Mouse (Mus musculus): ENCODE data around the gene Peak1. TPM values are rescaled to one million over a fixed set of nuclear protein-coding genes. Genes with fewer than 3 reads are reported as not detected.
"Not testable (repeated sequence)": the region's sequence is repeated elsewhere in the genome, so short reads cannot be mapped to it uniquely, and the experiment has no call there.

The Peak1 gene
- total RNA-seq (2021) = 10 to 100 TPM; 10.8 to 18.2 TPM
- long read RNA-seq, experiment 1, full-length matches to known transcripts = 2 of 7 reads
- long read RNA-seq, experiment 1, partial matches to known transcripts = 0 of 7 reads
- long read RNA-seq, experiment 1, other reads (novel, unspliced or antisense) = 5 of 7 reads
- long read RNA-seq, experiment 2 = 0 reads

DNA sequence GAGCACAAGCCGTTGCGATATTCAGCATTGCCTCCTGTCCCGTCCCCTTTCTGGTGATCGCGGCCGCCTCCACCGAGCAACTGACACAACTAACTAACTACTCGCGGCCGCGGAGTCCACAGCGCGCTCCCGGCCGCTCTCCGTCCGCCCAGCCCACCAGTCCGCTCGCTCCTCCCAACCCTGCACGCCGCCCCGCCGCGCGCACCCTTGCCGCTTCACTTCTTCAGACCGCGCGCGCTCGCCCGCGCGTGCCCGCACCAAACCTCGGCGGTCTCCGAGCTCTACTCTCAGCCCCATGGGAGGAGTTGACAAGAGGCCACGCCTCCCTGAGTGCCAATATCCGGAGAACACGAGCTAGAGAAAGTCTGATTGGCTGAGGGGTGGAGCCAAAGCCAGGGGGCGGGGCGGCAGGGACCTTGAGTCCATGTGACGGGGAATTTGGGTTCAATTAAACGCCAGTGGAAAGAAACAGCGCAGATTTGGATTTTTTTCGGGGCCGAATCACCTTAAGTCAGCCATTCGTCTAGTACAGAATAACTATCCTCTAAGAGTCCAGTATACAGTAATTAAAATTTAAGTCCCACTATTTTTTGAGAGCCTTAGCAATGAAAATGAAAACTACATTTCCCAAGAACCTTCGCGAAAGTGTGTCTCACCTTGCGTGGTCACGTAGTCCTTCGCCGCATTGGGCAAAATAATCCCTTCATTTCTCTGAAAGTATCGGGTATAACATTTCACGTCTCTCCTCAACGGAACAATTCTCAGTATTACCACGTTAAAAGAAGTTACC is at the start of gene Peak1, which contains the start of gene Hmg20a:
TSS of gene Peak1 (minus strand) at position 120 of the 790 bp plus-strand sequence.
TSS of gene Hmg20a (plus strand) at position 662 of the 790 bp plus-strand sequence.
- intact Hi-C loops (cut with DNase I) = loop anchor here (1.0 to 5.0 kb wide), 5 partner anchors 88 to 206 kb away; no protein-coding TSS in a partner anchor
- TF ChIP-seq CTCF (IDR thresholded peaks at IDR 0.05) = no peak

DNA sequence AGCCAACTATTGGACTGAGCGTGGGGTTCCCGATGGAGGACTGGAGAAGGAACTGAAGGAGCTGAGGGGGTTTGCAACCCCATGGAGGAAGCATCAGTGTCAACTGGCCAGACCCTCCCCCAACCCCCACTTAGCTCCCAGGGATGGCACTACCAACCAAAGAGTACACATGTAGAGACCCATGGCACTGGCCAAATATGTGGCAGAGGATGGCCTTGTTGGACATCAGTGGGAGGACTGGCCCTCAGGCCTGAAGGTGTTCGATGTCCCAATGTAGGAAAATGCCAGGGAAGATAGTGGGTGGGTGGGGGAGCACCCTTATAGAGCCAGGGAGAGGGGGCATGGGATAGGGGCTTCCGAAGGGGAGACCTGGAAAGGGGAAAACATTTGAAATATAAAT is 48.4 kb upstream of the Peak1 start:
- intact Hi-C loops (cut with DNase I) = no loop called here
- no peak for TF ChIP-seq CTCF (IDR thresholded peaks at IDR 0.05)

More for the DNA sequence above, at the start of gene Peak1, which contains the start of gene Hmg20a:
- Histone ChIP-seq H3K4me3 (peak within 1 kb of the TSS; percentile 99), H3K27ac (peak within 1 kb of the TSS; percentile 99)
- DNase-seq = peak; percentile 100

DNA sequence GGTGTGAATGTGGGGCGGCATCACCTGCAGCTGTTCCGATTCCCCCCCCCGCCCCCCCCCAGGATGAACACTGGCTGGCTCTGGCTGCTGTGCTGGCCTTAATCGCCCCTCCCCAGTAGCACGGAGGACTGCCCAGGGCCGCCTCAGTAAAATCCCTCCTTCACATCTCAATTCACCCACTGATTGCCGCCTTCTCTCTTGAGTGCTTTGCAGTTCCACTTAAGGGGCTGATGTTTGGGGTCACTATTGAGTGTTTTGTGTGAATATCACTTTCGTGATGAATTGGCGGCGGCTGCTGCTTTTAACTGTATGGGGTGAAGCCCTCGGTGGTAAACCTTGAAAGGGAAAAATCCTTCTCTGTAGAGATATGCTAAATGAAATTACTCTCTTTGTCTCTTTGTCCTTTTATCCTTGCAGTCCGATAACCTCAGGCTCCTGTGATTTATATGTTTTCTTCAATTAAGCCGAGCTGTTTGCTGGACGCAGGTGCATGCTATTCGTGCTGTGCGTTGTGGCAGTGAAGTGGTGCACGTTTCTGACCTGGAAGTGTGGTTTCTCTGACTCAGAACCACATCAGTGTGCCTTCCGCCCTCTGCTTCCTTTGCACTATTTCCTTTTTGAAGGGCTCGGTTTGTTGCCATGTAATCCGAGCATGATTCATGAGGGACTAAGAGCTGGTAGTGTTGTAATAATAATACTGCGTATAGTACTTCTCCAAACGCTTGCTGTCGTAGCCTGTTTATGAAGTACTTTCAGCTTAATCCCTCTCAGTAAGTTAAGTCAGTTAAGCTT is 47.2 kb upstream of the Peak1 start:
- no peak for TF ChIP-seq CTCF (IDR thresholded peaks at IDR 0.05)
- intact Hi-C loops (cut with DNase I) = no loop called here
- peak; percentile 52 for DNase-seq
- H3K27ac ChIP-seq = peak overlapping the region; percentile 81
- peak overlapping the region; percentile 39 for H3K4me3 ChIP-seq

More for the DNA sequence above, 48.4 kb upstream of the Peak1 start:
- no peak for DNase-seq
- peak overlapping the region; percentile 81 for H3K27ac ChIP-seq
- no peak overlapping the region for H3K4me3 ChIP-seq

DNA sequence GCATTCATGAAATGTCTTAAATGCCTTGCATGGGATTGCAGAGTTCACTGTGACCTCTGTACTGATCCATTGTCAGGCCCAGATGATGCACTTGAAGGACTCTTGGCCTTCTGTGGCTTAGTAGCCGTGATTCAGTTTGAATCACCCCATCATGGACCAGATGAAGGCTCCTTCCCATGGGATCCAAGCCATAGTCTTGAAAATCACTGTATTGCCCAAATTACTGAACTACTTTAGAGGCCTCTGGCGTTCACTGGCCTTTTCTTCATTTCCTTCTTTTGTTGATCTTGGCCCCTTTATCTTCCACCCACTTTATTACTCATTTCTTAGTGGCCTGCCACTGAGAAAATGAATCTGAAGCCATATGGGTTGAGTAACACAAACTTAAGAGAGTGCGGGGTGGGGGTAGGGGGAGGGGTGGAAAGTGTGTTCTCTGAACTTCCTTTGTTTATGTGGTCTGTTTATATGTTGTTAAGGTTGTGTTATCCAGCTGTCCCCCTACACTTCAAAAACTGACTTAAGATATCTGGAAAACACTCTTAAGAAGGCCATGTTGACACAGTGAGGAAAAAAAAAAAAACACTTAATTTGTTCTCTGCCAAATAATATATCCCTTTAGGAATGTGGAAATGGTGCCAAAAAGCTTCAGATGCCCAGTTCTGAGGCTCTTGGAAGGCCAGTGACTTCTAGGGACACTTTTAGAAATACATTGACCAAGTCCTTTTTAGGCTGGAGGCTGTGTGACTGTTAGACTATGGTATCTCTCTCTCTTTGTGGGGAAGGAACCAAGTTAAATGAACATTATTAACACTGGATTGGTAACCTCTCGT is 46.0 kb upstream of the Peak1 start:
- H3K27ac ChIP-seq = peak overlapping the region; percentile 81
- no peak for TF ChIP-seq CTCF (IDR thresholded peaks at IDR 0.05)
- peak; percentile 25 for DNase-seq
- intact Hi-C loops (cut with DNase I) = no loop called here
- H3K4me3 ChIP-seq = no peak overlapping the region

DNA sequence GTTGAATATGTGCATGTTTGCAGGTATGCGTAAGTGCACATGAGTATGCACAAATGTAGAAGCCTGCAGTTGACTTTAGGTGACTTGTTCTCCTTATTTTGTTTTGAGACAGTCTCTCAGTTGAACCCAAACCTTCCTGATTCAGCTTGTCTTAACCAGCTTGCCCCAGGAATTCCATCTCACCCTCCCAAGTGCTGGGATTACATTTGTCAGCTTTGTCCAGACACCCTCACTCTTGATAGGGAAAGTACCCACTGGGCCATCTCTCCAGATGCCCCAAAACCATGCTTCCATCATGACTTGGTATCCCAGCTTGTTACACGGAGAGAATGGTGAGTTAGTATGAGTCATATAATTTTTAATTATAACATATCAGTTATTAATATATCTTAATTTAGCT is 45.2 kb upstream of the Peak1 start:
- DNase-seq = no peak
- intact Hi-C loops (cut with DNase I) = no loop called here
- no peak overlapping the region for H3K4me3 ChIP-seq
- peak overlapping the region; percentile 81 for H3K27ac ChIP-seq
- TF ChIP-seq CTCF (IDR thresholded peaks at IDR 0.05) = no peak

DNA sequence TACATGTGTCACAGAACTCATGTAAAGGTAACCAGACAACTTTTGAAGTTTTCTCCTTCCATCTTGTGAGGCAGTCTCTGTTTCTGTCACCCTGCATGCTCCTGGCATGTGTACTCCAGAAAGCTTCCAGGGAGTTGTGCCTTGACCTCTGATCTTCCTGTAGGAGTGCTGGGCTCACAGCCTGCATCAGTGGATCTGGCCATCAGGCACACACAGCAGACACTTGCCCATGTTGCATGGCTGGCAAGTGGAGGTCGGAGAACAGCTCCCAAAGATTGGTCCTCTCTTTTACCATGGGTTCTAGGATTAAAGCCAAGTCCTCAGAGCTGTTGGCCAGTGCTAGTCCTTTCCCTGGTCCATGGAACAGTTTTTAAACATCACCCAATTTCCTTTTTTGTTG is 44.7 kb upstream of the Peak1 start:
- peak overlapping the region; percentile 81 for H3K27ac ChIP-seq
- intact Hi-C loops (cut with DNase I) = no loop called here

DNA sequence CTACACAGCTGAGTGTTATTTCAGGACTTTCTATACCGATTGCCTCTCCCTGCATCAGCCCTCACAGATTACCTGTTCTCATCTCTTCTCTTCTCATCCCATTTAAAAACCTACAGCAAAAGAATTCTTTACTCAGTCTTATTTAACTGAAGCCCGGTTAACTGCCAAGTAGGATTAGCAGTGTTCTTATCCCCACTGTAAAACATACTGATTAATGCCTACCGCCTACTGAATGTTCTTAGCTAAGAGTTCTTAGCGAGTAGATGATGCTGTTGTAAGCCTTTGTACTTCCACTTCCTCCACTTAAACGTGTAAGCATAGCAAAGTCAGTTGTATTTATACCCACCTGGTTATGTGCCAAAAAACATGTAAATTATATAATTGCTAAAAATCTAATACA is 43.1 kb upstream of the Peak1 start:
- TF ChIP-seq CTCF (IDR thresholded peaks at IDR 0.05) = no peak
- H3K4me3 ChIP-seq = no peak overlapping the region
- intact Hi-C loops (cut with DNase I) = no loop called here
- no peak overlapping the region for H3K27ac ChIP-seq
- no peak for DNase-seq

More for the DNA sequence above, 44.7 kb upstream of the Peak1 start:
- no peak overlapping the region for H3K4me3 ChIP-seq
- no peak for TF ChIP-seq CTCF (IDR thresholded peaks at IDR 0.05)
- DNase-seq = peak; percentile 22

DNA sequence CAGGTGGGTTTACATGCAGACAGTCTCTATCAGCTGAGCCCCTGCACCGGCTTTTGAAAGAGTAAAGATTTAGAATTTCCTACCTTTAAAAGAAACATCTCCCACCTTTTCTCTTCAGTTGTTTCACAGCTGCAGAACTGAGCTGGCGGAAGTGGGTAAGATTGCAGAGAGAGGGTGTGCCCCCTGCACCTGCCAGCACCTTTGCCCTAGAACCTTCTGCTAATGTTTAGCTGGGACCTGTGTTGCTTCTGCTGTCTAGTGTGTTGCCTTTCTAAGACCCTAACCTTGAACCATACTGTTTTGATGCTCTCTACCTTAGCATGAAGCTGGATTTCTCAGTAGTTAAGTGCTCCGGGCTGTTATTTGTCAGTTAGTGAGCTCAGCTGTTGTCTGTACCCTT is 38.6 kb upstream of the Peak1 start:
- no peak for DNase-seq
- Histone ChIP-seq H3K27ac (no peak overlapping the region; the same call in 1 of the 2 replicates), H3K4me3 (no peak overlapping the region)
- intact Hi-C loops (cut with DNase I) = loop anchor here (5.0 kb wide), 1 partner anchor 34 kb away; no protein-coding TSS in a partner anchor
- no peak for TF ChIP-seq CTCF (IDR thresholded peaks at IDR 0.05)

DNA sequence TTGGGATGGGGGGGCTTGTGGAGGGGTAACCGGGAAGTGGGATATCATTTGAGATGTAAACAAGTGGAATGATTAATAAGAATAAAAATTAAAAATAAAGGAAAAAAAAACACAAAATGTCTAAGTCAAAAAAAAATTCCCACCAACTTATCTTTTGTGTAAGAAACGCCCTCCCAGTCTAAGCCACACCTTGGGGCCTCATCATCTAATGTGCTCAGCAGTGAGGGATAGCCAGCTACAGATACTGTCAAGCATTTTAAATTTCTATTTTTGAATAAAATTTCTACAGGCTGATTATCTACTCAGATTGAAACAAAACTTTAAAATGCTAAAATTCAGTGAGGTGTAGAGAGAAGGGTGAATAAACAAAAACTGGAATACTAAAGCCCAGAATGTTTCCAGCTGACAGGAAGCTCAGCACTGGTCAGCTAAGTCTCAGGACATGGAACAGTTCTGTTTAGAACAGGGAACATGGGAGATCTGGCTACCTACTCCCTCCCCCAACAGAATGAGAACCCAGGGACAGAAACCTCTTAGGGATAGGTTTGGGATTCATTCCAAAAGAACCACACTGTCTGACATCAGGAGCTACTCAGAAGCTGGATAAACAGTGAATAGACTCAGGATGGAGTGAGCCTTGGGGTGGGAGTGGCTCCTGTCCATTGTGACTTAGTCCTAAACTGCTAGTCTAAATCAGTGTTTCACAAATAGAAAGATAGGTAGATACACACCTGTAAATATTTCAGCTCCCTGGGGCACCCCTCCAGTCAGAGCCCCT is 35.4 kb upstream of the Peak1 start:
- intact Hi-C loops (cut with DNase I) = no loop called here
- H3K4me3 ChIP-seq = no peak overlapping the region
- TF ChIP-seq CTCF (IDR thresholded peaks at IDR 0.05) = no peak
- no peak overlapping the region for H3K27ac ChIP-seq
- DNase-seq = no peak

DNA sequence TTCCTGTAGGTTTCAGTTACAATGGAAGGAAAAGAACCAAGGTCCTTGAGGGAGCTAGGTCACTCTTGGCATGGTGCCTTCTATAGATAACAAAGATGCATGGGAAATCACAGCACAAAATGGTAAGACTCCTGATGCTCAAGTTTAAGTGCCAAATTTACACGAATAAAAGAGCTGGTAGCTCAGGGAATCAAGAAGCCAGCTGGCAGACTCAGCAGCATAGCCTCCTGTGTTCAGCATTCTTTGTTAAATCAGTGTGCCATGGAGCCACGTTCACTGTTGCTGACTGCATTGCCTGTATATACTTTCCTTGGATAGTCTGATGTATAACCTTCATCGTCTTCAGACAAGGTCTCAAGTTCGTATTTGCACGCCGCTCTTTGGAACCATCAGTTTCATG is 33.7 kb upstream of the Peak1 start:
- H3K4me3 ChIP-seq = no peak overlapping the region
- no peak overlapping the region for H3K27ac ChIP-seq
- TF ChIP-seq CTCF (IDR thresholded peaks at IDR 0.05) = no peak
- no peak for DNase-seq
- intact Hi-C loops (cut with DNase I) = no loop called here

DNA sequence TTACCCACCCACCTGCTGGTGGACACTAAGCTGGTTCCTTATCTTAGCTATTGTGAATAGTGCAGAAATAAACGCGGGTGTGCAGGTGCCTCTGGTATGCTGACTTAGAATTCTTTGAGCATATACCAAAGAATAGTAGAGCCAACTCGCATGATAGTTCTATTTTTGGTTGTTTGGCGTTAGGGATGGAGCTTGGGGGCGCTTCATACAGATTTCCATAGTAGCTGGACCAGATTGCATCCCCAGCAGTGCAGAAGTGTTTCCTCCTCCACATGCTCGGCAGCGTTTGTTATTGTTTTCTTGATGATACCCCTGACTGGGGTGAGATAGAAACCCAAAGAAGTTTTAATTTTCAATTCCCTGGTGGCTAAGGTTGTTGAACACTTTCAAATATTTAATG is 21.8 kb upstream of the Peak1 start:
- no peak for TF ChIP-seq CTCF (IDR thresholded peaks at IDR 0.05)
- no peak for DNase-seq
- peak overlapping the region; percentile 16; the same call in 1 of the 2 replicates for H3K27ac ChIP-seq
- intact Hi-C loops (cut with DNase I) = no loop called here
- H3K4me3 ChIP-seq = no peak overlapping the region

DNA sequence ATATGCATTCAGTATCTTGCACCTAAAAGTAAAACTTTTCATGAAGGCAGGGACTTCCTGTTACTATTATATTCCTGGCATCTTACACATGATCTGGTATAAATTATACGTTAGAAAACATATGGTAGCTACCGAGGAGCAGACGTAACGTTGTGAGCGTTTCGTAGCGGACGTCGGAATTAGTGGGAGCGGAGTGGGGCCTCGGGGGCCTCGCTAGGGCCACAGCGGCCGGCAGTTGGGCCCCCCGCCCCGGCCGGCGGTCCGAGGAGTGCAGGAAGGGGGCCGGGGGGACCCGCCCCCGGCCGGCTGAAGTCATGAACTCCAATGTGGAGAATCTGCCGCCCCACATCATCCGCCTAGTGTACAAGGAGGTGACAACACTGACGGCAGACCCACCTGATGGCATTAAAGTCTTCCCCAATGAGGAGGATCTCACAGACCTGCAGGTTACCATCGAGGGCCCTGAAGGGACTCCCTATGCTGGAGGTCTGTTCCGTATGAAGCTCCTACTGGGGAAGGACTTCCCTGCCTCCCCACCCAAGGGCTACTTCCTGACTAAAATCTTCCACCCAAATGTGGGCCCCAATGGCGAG is 19.5 kb upstream of the Peak1 start:
- H3K27ac ChIP-seq; intact Hi-C loops (cut with DNase I); DNase-seq; H3K4me3 ChIP-seq: not testable (repeated sequence)
